Mouse (Mus musculus) cerebellum, postnatal 4 days (tissue): ENCODE data around the gene Otub1.

Source experiments
- DNase-seq, 2 experiments: peaks; one replicate each; pipeline ENCODE4 v3.0.0; 2022; ENCODE audit warnings: low spot score in 2 of 2, mixed read lengths in 1 of 2

Gene Otub1

DNA sequence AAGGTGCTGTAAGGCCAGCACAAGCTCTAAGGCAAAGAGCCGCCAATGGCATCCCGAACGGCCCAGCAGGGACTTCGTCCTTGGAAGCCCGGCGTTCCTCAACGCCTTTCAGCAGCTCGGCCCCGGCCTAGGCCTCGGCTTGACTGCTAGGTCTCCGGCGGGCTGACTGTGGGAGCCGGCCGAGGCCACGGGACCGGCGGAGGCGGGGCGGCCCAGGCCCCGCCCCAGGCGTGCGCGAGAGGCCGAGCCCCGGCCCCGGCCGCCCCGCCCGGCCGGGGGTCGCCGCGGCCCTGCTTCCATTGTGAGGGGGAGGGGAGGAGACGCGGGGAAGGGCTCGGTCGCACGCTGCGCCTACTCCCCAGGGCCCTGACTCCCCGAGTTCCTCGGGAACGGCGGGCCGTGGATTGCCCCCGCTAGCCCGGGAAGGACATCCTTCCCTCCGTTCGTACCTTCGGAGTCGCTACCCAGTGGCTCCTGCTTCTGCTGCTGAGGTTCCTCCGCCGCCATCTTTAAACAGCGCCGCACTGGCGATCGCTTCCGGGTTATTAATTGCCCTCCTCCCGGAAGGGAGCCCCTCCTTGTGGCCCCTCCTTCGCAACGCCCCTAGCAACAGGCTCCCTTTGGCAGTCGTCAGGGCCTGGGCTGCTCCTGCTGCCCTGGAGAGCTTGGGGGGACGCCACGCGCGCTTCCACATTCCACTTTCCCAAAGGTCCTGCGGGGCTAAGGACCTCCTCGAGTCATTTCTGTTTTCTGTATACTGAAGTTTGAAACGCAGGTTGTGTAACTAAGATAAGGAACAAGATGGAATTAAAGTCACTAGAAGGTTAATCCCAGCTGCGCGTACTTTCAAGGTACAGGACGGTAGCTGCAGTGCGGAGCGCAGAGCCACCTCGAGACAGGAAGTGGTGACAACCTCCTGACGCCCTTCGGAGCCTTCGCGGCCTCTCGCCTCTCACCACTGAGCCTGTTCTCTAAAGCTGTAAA, at the start of gene Otub1:
Gene Otub1 (minus strand): TSS at position 564 of the 984 bp plus-strand sequence.
- peak; percentile 75 to 88 for DNase-seq

DNA sequence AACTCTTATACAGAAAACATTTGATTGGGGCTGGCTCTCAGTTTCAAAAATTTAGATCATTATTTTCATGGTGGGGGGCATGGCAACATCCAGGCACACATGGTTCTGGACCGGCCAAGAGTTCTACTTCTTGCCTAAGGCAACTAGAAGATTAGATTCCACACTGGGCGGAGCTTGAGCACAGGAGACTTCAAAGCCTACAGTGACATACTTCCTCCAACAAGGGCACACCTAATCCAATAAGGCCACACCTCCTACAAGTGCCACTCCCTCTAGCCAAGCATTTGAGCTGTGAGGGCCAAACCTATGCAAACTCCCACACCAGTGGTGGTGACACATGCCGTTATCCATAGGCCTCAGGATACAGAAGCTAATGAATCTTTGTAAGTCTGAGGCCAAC, 39.9 kb upstream of the Otub1 start:
- no peak for DNase-seq

DNA sequence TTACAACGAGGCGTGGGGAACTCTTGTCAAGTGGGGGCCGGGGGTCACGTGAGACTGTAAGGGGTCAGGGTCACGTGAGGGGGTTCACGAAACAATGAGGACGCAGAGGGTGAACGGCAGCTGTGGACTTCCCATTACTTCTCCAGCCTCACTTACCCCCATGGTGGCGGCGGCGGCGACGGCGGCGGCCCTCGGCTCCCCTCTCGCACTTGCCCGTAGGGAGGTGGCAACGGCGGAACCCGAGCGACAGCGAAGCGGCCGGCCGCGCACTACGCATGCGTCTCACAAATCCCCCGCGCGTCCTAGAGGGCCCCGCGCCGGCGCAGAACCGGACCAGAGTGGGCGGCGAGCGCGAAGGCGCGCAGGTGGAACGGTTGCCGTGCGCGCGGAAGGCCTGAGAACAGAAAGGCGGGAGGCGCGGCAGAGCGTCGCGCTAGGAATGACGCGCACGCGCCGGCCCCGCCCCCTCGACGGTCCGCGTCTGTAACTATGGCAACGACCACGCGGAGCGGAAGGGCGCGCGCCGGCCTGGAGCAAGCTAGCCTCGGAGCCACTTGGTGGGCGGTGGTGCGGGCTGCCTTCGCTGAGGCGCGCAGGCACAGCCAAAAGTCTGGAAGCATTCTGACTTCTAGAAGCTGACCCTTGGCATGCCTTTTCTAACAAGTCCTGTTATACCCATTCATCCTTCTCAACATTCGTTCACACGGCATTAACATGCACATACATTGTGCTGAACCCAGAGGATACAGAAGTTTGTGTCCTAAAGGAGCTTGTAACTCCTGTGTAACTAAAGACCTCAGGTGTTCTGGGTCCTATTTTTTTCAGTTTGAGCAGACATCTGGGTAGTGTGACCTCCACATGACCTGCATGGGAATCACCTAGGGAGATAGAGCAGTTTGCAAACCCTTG, 34.9 kb upstream of the Otub1 start, which contains the start of gene Naa40:
Gene Naa40 (minus strand): TSS at position 402 of the 909 bp plus-strand sequence.
- peak; percentile 88 to 96 for DNase-seq

DNA sequence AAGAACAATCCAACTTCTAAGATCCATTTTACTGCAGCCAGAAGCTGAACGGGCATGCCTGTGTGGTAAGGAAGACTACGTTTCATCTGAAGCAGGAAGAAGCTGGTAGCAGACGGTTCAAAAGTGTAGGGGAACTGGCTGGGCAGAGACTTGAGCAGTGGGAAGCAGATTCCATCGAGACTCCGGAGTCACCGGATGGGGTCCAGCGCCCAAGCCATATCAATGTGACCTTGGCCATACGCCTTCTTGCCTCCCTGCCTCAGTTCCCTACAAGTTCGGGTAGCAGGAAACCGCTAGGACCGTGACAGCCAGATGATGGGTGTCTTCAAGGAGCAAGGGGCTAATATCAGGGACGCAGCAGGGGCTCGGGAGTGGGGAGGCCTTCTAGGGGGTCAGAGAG, 34.2 kb upstream of the Otub1 start:
- DNase-seq: no peak

DNA sequence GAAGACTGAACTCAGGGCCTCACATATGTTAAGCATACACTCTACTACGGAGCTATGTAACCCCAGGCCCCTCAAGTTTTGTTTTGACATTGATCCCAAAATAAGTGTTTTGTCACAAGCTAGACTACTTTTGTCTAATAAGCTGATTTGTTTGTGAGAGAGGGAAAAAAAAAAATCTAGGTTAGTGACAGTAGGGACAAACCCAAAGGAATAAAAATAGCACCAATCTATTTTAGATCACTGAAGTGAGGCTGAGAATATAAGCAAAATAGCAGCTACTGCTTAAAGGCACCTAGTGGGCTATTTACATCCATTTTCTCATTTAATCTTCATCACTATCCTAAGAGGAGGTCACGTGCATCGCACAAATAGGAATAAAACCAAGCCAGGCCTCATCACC, 33.5 kb upstream of the Otub1 start:
- no peak for DNase-seq

DNA sequence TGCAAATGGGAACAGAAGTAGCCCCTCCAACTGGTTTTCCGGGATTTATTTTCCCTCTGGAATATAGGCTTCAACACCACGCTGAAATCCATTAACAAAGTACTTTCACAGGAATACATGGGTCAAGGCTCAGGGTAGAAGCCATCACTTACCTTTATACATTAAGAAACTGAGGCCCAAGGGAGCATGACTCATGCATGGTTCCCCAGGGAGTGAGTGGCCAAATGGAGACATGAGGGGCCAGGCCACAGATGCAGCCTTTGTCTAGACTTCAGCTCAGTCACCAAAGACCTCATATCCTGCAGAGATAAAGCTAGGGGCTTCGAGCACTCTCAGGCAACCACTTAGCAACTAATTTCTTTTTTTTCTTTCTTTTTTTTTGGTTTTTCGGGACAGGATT, 30.6 kb upstream of the Otub1 start:
- DNase-seq: no peak

DNA sequence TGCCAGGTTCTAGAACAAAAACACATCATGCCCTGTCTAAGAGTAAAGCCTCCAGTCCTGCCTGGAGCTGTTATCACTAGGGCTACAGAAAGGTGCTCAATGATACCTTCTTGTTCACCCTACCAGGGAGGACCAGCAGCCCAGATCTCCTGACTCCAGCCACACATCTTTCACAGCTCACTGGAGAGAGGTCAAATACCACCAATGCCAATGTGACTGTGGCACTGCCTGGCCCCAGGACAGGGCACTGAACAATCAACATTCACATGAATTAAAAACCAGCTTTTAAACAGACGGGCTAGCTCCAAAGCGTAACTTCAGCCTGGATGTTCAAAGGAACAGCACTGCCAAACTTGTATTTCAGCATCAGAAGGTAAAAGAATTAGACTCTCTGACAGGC, 29.9 kb upstream of the Otub1 start:
- DNase-seq: no peak

DNA sequence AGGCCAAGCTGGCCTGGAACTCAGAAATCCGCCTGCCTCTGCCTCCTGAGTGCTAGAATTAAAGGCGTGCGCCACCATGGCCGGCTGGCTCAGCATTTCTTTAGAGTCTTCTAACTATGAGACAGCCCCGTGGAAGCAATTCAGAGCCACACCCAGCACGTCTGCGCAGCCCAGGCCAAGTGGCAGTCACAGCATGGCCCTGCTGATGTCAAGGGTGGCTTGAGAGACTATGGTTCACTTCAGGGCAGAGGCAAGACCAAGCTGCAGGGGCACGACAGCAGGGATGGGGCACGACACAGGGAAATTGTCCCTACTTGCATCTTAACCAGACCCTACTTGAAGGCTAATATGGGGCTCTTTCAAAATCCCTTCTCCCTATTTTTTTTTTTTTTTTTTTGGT, 29.3 kb upstream of the Otub1 start:
- DNase-seq: no peak

DNA sequence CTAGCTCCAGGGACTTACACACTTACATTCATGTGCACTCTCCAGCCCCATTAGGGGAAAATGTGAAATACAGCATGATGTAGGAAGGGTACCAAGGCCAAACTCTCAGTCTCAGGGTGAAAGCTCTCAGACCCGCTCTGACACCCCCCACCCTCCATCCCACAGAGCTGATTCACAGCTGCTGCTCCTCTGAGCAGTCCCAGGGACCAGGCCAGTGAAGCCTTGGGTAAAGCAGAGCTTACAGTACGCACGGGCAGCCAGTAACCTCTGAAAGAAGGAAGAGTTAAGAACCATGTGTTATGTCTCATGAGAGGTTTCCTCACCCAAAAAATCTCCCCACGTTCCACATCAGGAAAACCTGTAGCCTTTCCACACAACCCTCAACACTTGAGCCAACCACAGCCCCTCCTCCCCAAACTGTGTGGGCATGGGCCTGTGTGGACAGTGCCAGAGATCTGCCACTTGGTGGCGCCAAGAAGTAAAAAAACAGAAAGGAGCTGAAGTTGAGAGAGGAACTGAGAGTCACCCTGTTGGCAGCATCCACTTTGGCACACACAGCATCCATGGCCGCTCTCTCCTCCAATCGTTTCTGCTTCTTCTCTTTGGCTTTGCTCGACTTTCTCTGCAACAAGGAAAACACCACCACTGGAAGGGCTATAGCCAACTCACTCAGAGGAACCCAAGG, 28.6 kb upstream of the Otub1 start:
- DNase-seq: peak; percentile 62 to 85

DNA sequence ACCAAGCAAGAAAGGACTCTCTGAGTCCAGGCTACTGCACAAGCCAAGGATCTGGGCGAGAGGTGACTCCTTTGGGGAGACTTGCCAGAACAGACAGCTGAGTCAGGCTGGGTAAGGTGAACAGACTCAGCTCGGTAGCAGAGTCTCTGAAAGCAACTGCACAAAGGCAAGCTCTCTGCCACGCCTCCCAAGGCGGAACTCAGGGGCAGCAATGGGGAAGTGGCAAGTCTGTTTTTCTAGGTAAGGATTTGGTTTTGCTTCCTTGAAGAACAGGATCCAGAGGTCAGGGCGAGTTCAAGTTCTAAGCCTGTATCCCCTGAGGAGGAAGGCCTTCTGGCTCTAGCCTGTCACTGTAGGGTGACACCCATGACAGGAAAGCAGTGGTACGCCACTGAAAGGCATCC, 20.4 kb upstream of the Otub1 start:
- no peak for DNase-seq

DNA sequence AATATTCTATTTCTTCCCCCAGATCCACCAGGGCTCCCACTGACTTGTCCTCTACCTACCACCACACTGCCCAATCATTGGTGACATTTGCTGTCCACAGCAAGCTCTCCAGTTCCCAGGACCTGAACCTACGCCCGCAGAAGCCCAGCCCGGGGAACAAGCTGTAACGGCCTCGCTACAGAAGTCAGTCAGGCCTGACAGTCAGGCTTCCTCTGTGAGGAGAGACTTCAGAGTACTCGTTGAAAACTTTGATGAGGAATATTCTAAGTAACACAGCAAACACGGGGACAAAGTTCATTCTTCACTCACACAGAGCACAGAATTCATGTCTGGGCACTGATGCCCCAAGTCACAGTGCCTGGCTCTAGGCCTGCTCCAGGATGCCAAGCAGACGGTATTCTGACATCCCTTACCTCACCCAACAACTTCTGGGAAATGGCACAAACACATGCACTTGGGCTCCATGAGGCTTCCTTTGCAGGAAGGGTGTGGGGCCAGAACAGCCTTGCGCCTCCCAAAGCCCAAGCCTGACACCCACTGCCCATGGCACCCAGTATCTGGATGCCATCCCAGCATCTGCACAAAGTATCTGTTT, 19.1 kb upstream of the Otub1 start:
- no peak for DNase-seq

DNA sequence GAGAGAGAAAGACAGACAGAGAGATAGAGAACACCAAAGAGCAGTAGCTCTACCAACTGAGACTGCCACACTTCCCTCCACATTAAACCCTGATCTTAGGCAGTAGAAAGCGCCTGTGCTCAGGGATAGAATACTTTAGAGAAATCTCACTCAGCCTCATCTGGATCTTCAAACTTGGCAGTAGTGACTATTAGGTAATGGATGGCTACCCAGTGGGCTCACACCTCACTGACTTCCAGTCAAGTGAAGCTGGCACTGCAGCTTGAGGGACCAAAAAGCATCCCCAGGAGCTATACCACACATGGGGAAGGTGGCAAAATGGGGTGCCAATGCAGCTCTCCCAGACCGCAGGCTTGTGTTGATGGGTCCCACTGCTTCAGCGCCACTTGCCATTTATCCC, 18.1 kb upstream of the Otub1 start:
- no peak for DNase-seq

DNA sequence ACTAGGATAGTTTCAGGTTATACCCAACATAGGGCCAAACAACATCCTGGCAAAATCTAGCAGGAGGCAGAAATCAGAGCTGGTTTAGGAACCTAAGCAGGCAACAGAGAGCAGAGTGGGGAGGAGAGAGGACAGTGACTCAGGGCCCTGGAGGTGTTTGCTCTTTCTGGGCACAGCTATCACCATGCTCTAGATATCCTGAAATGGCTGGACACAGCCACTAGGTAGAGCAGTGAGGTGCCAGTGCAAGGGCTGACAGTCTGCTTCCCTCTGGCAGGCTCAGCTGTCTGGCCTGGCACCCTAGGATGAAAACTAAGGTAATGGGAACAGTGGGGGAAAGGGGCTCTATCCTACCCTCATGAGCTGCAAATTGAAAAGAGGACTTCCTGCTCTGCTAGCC, 17.4 kb upstream of the Otub1 start:
- no peak for DNase-seq

DNA sequence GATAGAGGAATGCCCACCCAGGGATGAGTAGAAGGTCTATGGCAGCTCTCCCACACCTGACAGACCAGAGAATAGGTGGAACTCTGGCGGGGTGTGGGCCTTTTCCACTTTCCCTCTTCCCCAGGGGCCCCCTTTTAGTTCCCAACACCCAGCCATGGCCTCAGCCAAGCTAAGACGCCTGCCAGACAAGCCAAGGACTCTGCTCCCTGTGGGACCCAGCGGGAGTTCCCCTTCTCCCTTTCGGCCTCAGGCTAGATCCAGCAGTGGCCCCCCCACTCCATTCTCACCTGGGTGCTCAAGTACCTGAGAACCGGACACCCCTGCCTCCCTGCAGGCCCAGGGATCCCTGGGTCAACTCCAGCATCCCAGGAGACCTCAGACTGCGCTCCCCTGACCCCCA, 16.1 kb upstream of the Otub1 start:
- no peak for DNase-seq

DNA sequence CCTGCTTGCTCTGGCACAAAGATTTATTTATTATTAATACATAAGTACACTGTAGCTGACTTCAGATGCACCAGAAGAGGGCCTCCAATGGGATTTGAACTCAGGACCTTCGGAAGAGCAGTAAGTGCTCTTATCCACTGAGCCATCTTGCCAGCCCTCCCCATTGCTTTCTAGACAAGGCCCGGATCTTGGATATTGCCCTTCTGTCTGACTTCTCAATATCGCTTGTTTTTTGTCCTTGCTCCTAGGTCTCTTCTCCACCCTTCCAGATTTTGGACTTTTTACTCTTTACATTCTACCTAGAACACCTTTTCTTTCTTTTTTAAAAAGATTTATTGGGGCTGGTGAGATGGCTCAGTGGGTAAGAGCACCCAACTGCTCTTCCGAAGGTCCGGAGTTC, 12.6 kb upstream of the Otub1 start:
- no peak for DNase-seq

DNA sequence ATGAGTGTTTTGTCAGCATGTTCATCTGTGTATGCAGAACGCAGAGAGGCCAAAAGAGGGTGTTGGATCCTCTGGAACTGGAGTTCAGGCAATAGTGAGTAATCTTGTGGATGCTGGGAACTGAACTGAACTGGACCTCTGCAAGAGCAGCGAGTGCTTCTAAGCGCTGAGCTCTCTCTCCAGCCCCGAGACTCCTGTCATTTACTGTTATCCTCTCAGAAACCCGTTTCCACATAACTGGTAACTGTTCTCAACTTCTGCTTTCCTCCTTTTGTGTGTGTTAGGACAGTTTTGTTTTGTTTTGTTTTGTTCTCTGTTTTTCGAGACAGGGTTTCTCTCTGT, 11.8 kb upstream of the Otub1 start:
- no peak for DNase-seq

DNA sequence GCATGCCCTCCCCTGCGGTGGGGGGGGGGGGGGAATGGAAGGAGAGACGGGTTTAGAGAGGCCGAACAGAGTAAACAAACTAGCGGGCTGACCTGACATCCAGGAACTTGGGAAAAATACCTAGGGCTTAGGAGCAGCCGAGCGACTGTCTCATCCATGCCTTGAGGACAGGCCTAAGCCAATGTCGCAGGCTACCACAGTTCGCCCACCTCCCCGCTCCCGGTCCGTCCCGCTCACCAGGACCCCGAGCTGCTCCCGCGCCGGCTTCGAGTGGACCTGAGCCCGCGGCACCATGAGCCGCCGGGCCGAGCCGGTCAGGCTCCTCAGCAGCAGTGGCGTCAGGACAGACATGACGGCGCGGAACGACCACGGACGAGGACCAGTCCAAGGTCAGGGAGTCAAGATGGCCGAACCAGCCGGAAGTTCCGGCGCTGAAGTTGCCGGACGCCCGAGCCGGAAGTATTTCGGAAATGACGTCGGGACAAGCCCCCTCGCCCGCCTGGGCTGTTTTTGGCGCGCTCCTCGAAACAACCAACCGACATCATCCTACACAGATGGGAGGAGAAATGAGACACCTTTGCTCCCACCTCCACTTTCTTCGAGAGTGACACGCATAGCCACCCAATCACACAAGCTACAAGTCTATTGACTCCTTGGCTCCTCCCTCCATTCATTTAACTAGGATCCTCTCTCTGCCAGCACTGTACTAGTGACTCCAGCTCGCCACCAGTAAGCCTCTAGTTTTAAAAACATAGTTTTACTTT, 11.2 kb upstream of the Otub1 start, which contains the start of gene Cox8a:
Gene Cox8a (minus strand): TSS at position 455 of the 764 bp plus-strand sequence.
- peak; percentile 76 to 92 for DNase-seq

DNA sequence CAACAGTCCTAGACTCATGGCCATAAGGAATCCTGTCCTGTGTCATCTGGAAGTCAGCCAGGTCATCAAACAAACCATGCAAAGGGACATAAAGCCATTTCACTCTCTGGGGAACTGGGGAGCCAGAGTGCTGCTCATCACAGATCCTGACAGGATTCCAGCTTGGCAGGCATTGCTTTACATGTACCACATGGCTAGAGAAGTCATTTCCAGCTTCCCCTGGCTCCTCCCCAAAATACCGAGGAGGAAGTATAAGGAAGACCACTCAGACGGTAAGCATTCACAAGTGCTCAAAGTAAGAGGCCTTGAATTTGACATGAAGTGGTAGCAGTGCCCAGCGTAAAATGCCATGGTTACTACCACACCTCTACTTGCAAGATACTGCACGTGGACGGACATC, 8.4 kb upstream of the Otub1 start:
- no peak for DNase-seq

DNA sequence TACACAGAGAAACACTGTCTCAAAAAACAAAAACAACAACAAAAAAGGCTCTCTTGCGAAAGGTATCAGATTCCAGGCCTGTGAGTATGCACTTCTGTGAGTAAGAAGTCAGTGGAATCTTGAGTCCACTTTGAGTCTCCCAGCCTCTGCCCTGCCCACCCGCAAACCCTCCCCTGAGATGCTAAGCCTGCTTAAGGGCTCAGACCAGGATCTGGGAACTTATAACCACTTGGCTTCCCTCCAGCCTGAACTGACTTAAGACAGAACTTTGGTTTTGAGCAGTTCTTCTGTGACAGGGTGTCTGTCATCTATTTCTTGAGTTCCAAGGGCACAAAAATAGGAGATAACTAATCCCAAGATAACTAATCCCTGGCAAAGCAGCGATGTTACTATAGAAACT, 6.9 kb upstream of the Otub1 start:
- DNase-seq: no peak

DNA sequence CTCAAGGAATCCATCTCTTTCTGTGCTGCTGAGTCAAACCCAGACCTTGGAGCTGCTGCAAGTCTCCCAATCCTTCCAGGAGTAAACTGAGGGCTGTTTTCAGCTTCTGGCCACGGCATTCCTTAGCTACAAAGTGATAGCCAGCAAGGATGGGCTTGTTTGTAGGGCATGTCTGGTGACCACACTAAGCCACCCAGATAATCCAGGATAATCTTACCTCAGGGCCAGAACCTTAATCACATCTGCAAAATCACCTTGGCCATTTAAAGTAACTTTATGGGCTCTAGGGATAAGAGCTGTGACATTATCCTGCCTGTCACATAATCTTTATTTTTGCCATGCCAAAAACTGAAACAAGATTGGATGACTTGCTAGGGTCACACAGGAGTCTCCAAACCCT, 6.1 kb upstream of the Otub1 start:
- DNase-seq: no peak
